Mouse (Mus musculus) embryonic facial prominence, embryonic 12.5 days (tissue): ENCODE results near the gene Mien1. TPM values are rescaled to one million over a fixed set of nuclear protein-coding genes. Genes with fewer than 3 reads are reported as not detected.

Experiments
- ATAC-seq: fragments of 200-750 bp; cut with Nextera tagmentation; 2 replicates; pipeline ENCODE4 v1.8.0; 2017; ENCODE audit not compliant: insufficient number of reproducible peaks, insufficient read depth, low FRiP score, low TSS enrichment
- H3K27ac ChIP-seq: fragments of 300-500 bp; sonication (generic); 2 replicates; pipeline ENCODE4 v1.5.1; 2016; ENCODE audit warnings: mild to moderate bottlenecking
- H3K27me3 ChIP-seq: fragments of 300-500 bp; sonication (generic); 2 replicates; pipeline ENCODE4 v1.6.1; 2016; ENCODE audit warnings: mild to moderate bottlenecking, moderate library complexity
- H3K36me3 ChIP-seq: fragments of 300-500 bp; sonication (generic); 2 replicates; pipeline ENCODE4 v1.6.1; 2016; ENCODE audit warnings: mild to moderate bottlenecking
- H3K4me1 ChIP-seq: fragments of 300-500 bp; sonication (generic); 2 replicates; pipeline ENCODE4 v1.6.1; 2016
- H3K4me2 ChIP-seq: fragments of 300-500 bp; sonication (generic); replicated peaks from 2 replicates; pipeline ENCODE4 v1.6.1; 2016; ENCODE audit warnings: mild to moderate bottlenecking, moderate library complexity
- H3K4me3 ChIP-seq: fragments of 300-500 bp; sonication (generic); 2 replicates; pipeline ENCODE4 v1.5.1; 2016; ENCODE audit warnings: mild to moderate bottlenecking
- H3K9ac ChIP-seq: fragments of 300-500 bp; sonication (generic); 2 replicates; pipeline ENCODE4 v1.6.1; 2016; ENCODE audit warnings: mild to moderate bottlenecking, moderate library complexity
- H3K9me3 ChIP-seq: fragments of 300-500 bp; sonication (generic); 2 replicates; pipeline ENCODE4 v1.6.1; 2016; ENCODE audit warnings: mild to moderate bottlenecking, moderate library complexity
- WGBS: fragments of 180-500 bp; shearing (Covaris S2); methylation state at CpG from one replicate; pipeline ENCODE4 v1.1.7; 2016; 5-methylcytosine and 5-hydroxymethylcytosine counted together
- polyA plus RNA-seq: library from polyadenylated mRNA; unstranded; fragments of >200 nt; fragmentation: Nextera tagmentation; extraction: Ambion mirVana; gene quantifications from 2 replicates; pipeline ENCODE4 v1.2.1, GENCODE M21; 2016

Gene Mien1
- polyA plus RNA-seq, 1 experiment from 2014 or later, result 78.4 TPM

- Histone ChIP-seq H3K36me3 (no peaks in the 10 kb centered on the region), H3K4me2 (peak within 1 kb of the TSS; percentile 29), H3K4me1 (peaks cover 14% of the 10 kb centered on the region), H3K9me3 (no peaks in the 10 kb centered on the region), H3K4me3 (peak within 1 kb of the TSS; percentile 31), H3K27ac (no peak within 1 kb of the TSS), H3K9ac (peak within 1 kb of the TSS; percentile 31), H3K27me3 (peaks cover 59% of the 10 kb centered on the region)
- 3% methylated on average over 5 of the region's 5 CpGs for WGBS
- ATAC-seq, result no peak
Measured at GRCm38 (mm10) chr11:98446213-98446561, 7.4 kb upstream of the Mien1 start, which contains the start of gene Grb7. Gene Grb7 (plus strand): TSS chr11:98446394.

GRCm38 (mm10) chr11:98445679-98446078 lies 6.9 kb upstream of the Mien1 start:
- no peak overlapping the region for H3K27ac ChIP-seq

GRCm38 (mm10) chr11:98445238-98445637 lies 6.4 kb upstream of the Mien1 start:
- no peaks in the 10 kb centered on the region for H3K9me3 ChIP-seq
- ATAC-seq, result no peak
- no peak overlapping the region for H3K27ac ChIP-seq
- H3K36me3 ChIP-seq, result no peaks in the 10 kb centered on the region
- H3K4me1 ChIP-seq, result peaks cover 14% of the 10 kb centered on the region
- H3K4me2 ChIP-seq, result no peak overlapping the region
- H3K4me3 ChIP-seq, result no peak overlapping the region
- WGBS, result 42% methylated on average over 1 of the region's 1 CpGs
- no peak overlapping the region for H3K9ac ChIP-seq
- H3K27me3 ChIP-seq, result peaks cover 52% of the 10 kb centered on the region

More at GRCm38 (mm10) chr11:98445679-98446078, 6.9 kb upstream of the Mien1 start:
- ATAC-seq, result no peak
- H3K4me1 ChIP-seq, result peaks cover 14% of the 10 kb centered on the region
- H3K36me3 ChIP-seq, result no peaks in the 10 kb centered on the region
- 35% methylated on average over 4 of the region's 4 CpGs for WGBS
- H3K9ac ChIP-seq, result no peak overlapping the region
- H3K4me3 ChIP-seq, result no peak overlapping the region
- no peak overlapping the region for H3K4me2 ChIP-seq
- no peaks in the 10 kb centered on the region for H3K9me3 ChIP-seq
- H3K27me3 ChIP-seq, result peaks cover 55% of the 10 kb centered on the region

GRCm38 (mm10) chr11:98443688-98444087 lies 4.9 kb upstream of the Mien1 start:
- WGBS, result 100% methylated on average over 1 of the region's 1 CpGs
- no peak overlapping the region for H3K4me3 ChIP-seq
- H3K4me1 ChIP-seq, result peaks cover 14% of the 10 kb centered on the region
- ATAC-seq, result no peak
- no peaks in the 10 kb centered on the region for H3K9me3 ChIP-seq
- H3K36me3 ChIP-seq, result no peaks in the 10 kb centered on the region
- peaks cover 38% of the 10 kb centered on the region for H3K27me3 ChIP-seq
- no peak overlapping the region for H3K9ac ChIP-seq
- H3K27ac ChIP-seq, result no peak overlapping the region
- H3K4me2 ChIP-seq, result no peak overlapping the region

- Histone ChIP-seq H3K9me3 (no peaks in the 10 kb centered on the region), H3K27ac (no peak overlapping the region), H3K9ac (no peak overlapping the region), H3K27me3 (no peaks in the 10 kb centered on the region), H3K4me1 (peaks cover 6% of the 10 kb centered on the region; the same call in 1 of the 2 replicates), H3K36me3 (peaks cover 49% of the 10 kb centered on the region), H3K4me2 (no peak overlapping the region), H3K4me3 (no peak overlapping the region)
- no peak for ATAC-seq
- 84% methylated on average over 6 of the region's 6 CpGs for whole genome bisulfite sequencing
Measured at GRCm38 (mm10) chr11:98437441-98437840, 1.4 kb downstream of the Mien1 start.

GRCm38 (mm10) chr11:98435723-98436122 lies 3.1 kb downstream of the Mien1 start:
- Histone ChIP-seq H3K9me3 (no peaks in the 10 kb centered on the region), H3K27me3 (no peaks in the 10 kb centered on the region), H3K9ac (no peak overlapping the region), H3K36me3 (peaks cover 56% of the 10 kb centered on the region), H3K4me3 (no peak overlapping the region), H3K4me1 (peaks cover 6% of the 10 kb centered on the region; the same call in 1 of the 2 replicates), H3K27ac (no peak overlapping the region), H3K4me2 (no peak overlapping the region)
- 94% methylated on average over 9 of the region's 9 CpGs for WGBS
- no peak for ATAC-seq

- no peak for ATAC-seq
- Histone ChIP-seq H3K9me3 (no peaks in the 10 kb centered on the region), H3K9ac (no peak overlapping the region), H3K4me2 (no peak overlapping the region), H3K4me3 (no peak overlapping the region), H3K36me3 (peaks cover 86% of the 10 kb centered on the region), H3K4me1 (no peaks in the 10 kb centered on the region), H3K27ac (no peak overlapping the region), H3K27me3 (no peaks in the 10 kb centered on the region)
- WGBS, result 79% methylated on average over 9 of the region's 9 CpGs
Measured at GRCm38 (mm10) chr11:98431743-98432502, 6.9 kb downstream of the Mien1 start.

- Histone ChIP-seq H3K4me1 (no peaks in the 10 kb centered on the region), H3K9ac (no peak overlapping the region), H3K9me3 (no peaks in the 10 kb centered on the region), H3K36me3 (peaks cover 84% of the 10 kb centered on the region), H3K4me2 (no peak overlapping the region), H3K27me3 (no peaks in the 10 kb centered on the region), H3K4me3 (no peak overlapping the region), H3K27ac (no peak overlapping the region)
- ATAC-seq, result no peak
- WGBS, result 89% methylated on average over 5 of the region's 5 CpGs
Measured at GRCm38 (mm10) chr11:98428436-98428835, 10.4 kb downstream of the Mien1 start.

- H3K36me3 ChIP-seq, result peaks cover 87% of the 10 kb centered on the region
- no peak overlapping the region for H3K4me3 ChIP-seq
- H3K27ac ChIP-seq, result no peak overlapping the region
- H3K4me1 ChIP-seq, result no peaks in the 10 kb centered on the region
- H3K4me2 ChIP-seq, result no peak overlapping the region
- 98% methylated on average over 7 of the region's 7 CpGs for WGBS
- H3K9me3 ChIP-seq, result no peaks in the 10 kb centered on the region
- no peaks in the 10 kb centered on the region for H3K27me3 ChIP-seq
- no peak overlapping the region for H3K9ac ChIP-seq
- ATAC-seq, result no peak
Measured at GRCm38 (mm10) chr11:98426592-98426991, 12.2 kb downstream of the Mien1 start.

- no peak overlapping the region for H3K9ac ChIP-seq
- 81% methylated on average over 10 of the region's 10 CpGs for WGBS
- peaks cover 48% of the 10 kb centered on the region for H3K36me3 ChIP-seq
- no peak overlapping the region for H3K27ac ChIP-seq
- no peaks in the 10 kb centered on the region for H3K9me3 ChIP-seq
- H3K4me3 ChIP-seq, result no peak overlapping the region
- H3K4me2 ChIP-seq, result no peak overlapping the region
- H3K27me3 ChIP-seq, result no peaks in the 10 kb centered on the region
- ATAC-seq, result no peak
- H3K4me1 ChIP-seq, result peaks cover 11% of the 10 kb centered on the region
Measured at GRCm38 (mm10) chr11:98418939-98419547, 19.7 kb downstream of the Mien1 start.

- peaks cover 18% of the 10 kb centered on the region for H3K4me1 ChIP-seq
- no peak for ATAC-seq
- no peak overlapping the region for H3K9ac ChIP-seq
- WGBS, result 69% methylated on average over 6 of the region's 6 CpGs
- peaks cover 40% of the 10 kb centered on the region for H3K36me3 ChIP-seq
- no peak overlapping the region for H3K4me3 ChIP-seq
- H3K27ac ChIP-seq, result no peak overlapping the region
- no peaks in the 10 kb centered on the region for H3K27me3 ChIP-seq
- no peak overlapping the region for H3K4me2 ChIP-seq
- no peaks in the 10 kb centered on the region for H3K9me3 ChIP-seq
Measured at GRCm38 (mm10) chr11:98418273-98418672, 20.5 kb downstream of the Mien1 start.

- no peak overlapping the region for H3K4me3 ChIP-seq
- H3K4me2 ChIP-seq, result no peak overlapping the region
Measured at GRCm38 (mm10) chr11:98417074-98417473, 21.7 kb downstream of the Mien1 start.

More at GRCm38 (mm10) chr11:98417074-98417473, 21.7 kb downstream of the Mien1 start:
- H3K9me3 ChIP-seq, result no peaks in the 10 kb centered on the region
- peaks cover 28% of the 10 kb centered on the region for H3K36me3 ChIP-seq
- H3K9ac ChIP-seq, result no peak overlapping the region
- WGBS, result 83% methylated on average over 1 of the region's 1 CpGs
- peaks cover 18% of the 10 kb centered on the region for H3K4me1 ChIP-seq
- no peak overlapping the region for H3K27ac ChIP-seq
- H3K27me3 ChIP-seq, result no peaks in the 10 kb centered on the region
- no peak for ATAC-seq
